Mouse (Mus musculus): ENCODE measurements around the gene Ppp1r14d. TPM values are rescaled to one million over a fixed set of nuclear protein-coding genes. Genes with fewer than 3 reads are reported as not detected.

The Ppp1r14d gene
- polyA plus RNA-seq, 2 experiments: not detected

- Histone ChIP-seq H3K27me3 (ENCODE audit: control insufficient read depth, insufficient read depth, low read length) (no peaks in the 10 kb centered on the region), H3K9ac (replicated peaks) (0 out of 2 replicates have a peak overlapping the region, but pooled peaks have one; percentile 43), H3K4me2 (ENCODE audit: low read depth) (peak overlapping the region; percentile 89), H3K9me3 (ENCODE audit: control insufficient read depth, low read length) (no peaks in the 10 kb centered on the region), H3K36me3 (replicated peaks; ENCODE audit: control insufficient read depth, insufficient read depth, low read depth) (no peaks in the 10 kb centered on the region), H3K4me3 (ENCODE audit: insufficient read depth in 1 of 2, low read depth in 2 of 2, low read length in 2 of 2) (peak overlapping the region; percentile 45 to 62), H3K27ac (no peak overlapping the region), H3K4me1 (replicated peaks; ENCODE audit: control insufficient read depth in 2 of 2, insufficient read depth in 2 of 2, low read length in 1 of 2) (peaks cover 0 to 3% of the 10 kb centered on the region in 2 experiments; a peak in 1 of 4 replicates)
- peak; percentile 57 to 75 (median 65) for DNase-seq (ENCODE audit: low read depth in 3 of 3, low spot score in 3 of 3)
- 5% methylated on average over 15 of the region's 15 CpGs for WGBS (ENCODE audit: insufficient replicate concordance)
- peak; percentile 95 for TF ChIP-seq CTCF (IDR thresholded peaks at IDR 0.05; ENCODE audit: low read depth)
- no peak for TF ChIP-seq EP300 (IDR thresholded peaks at IDR 0.05; ENCODE audit: low read depth)
- ATAC-seq (ENCODE audit: insufficient read depth): peak; percentile 89
Observed at GRCm38 (mm10) chr2:119189029-119189710, 40.5 kb downstream of the Ppp1r14d start.

DNA sequence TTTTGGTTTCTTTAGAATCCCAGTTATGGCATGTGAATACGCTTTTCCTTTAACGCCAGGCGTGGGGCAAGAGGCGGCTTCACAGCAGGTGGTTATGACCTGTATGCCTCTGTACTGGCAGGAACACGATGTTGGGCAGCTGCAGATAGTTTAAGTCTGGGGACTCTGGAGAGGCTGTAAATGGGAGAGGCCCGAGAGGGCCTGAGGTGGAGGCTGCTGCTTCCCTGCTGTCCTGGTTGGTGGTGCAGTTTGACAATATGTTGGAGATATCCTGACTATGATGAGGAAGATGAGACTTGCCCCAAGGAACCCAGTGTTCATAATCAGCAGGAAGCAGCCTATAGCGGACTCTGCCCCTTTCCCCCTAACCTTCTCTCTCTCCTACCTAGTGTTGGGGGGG, 46.8 kb downstream of the Ppp1r14d start:
- Histone ChIP-seq H3K4me1 (replicated peaks; ENCODE audit: control insufficient read depth in 2 of 2, insufficient read depth in 2 of 2, low read length in 1 of 2) (no peaks in the 10 kb centered on the region), H3K4me3 (ENCODE audit: insufficient read depth in 1 of 2, low read depth in 2 of 2, low read length in 2 of 2) (no peak overlapping the region), H3K27ac (no peak overlapping the region), H3K36me3 (replicated peaks; ENCODE audit: control insufficient read depth, insufficient read depth, low read depth) (no peaks in the 10 kb centered on the region; the same call in 1 of the 2 replicates), H3K4me2 (ENCODE audit: low read depth) (no peak overlapping the region), H3K9ac (replicated peaks) (no peak overlapping the region), H3K9me3 (ENCODE audit: control insufficient read depth, low read length) (no peaks in the 10 kb centered on the region), H3K27me3 (ENCODE audit: control insufficient read depth, insufficient read depth, low read length) (no peaks in the 10 kb centered on the region)
- TF ChIP-seq CTCF (IDR thresholded peaks at IDR 0.05; ENCODE audit: low read depth) (no peak), EP300 (IDR thresholded peaks at IDR 0.05; ENCODE audit: low read depth) (no peak)
- no peak for ATAC-seq (ENCODE audit: insufficient read depth)
- 68% methylated on average over 7 of the region's 7 CpGs for WGBS (ENCODE audit: insufficient replicate concordance)
- no peak for DNase-seq (ENCODE audit: low read depth in 3 of 3, low spot score in 3 of 3)

- no peak overlapping the region for H3K4me3 ChIP-seq (ENCODE audit: insufficient read depth in 1 of 2, low read depth in 2 of 2, low read length in 2 of 2)
- H3K27ac ChIP-seq: no peak overlapping the region
- 71% methylated on average over 5 of the region's 5 CpGs for WGBS (ENCODE audit: insufficient replicate concordance)
- no peak overlapping the region for H3K9ac ChIP-seq (replicated peaks)
- no peaks in the 10 kb centered on the region for H3K27me3 ChIP-seq (ENCODE audit: control insufficient read depth, insufficient read depth, low read length)
- H3K4me1 ChIP-seq (replicated peaks; ENCODE audit: control insufficient read depth in 2 of 2, insufficient read depth in 2 of 2, low read length in 1 of 2): peaks cover 9 to 10% of the 10 kb centered on the region in 2 experiments
- ATAC-seq (ENCODE audit: insufficient read depth): no peak
- TF ChIP-seq CTCF (IDR thresholded peaks at IDR 0.05; ENCODE audit: low read depth) (no peak), EP300 (IDR thresholded peaks at IDR 0.05; ENCODE audit: low read depth) (no peak)
- DNase-seq (ENCODE audit: low read depth in 3 of 3, low spot score in 3 of 3): no peak
- H3K36me3 ChIP-seq (replicated peaks; ENCODE audit: control insufficient read depth, insufficient read depth, low read depth): no peaks in the 10 kb centered on the region
- H3K4me2 ChIP-seq (ENCODE audit: low read depth): no peak overlapping the region
- no peaks in the 10 kb centered on the region for H3K9me3 ChIP-seq (ENCODE audit: control insufficient read depth, low read length)
Observed at GRCm38 (mm10) chr2:119177384-119177939, 52.2 kb downstream of the Ppp1r14d start.

- 58% methylated on average over 3 of the region's 3 CpGs for WGBS (ENCODE audit: insufficient replicate concordance)
- no peak overlapping the region for H3K9ac ChIP-seq (replicated peaks)
- no peak for TF ChIP-seq EP300 (IDR thresholded peaks at IDR 0.05; ENCODE audit: low read depth)
- TF ChIP-seq CTCF (IDR thresholded peaks at IDR 0.05; ENCODE audit: low read depth): 0 out of 2 replicates have a peak, but pooled peaks have one; percentile 27
- no peak overlapping the region for H3K4me2 ChIP-seq (ENCODE audit: low read depth)
- H3K4me1 ChIP-seq (replicated peaks; ENCODE audit: control insufficient read depth in 2 of 2, insufficient read depth in 2 of 2, low read length in 1 of 2): peaks cover 9 to 12% of the 10 kb centered on the region in 2 experiments
- no peaks in the 10 kb centered on the region for H3K36me3 ChIP-seq (replicated peaks; ENCODE audit: control insufficient read depth, insufficient read depth, low read depth)
- no peaks in the 10 kb centered on the region for H3K9me3 ChIP-seq (ENCODE audit: control insufficient read depth, low read length)
- no peak for ATAC-seq (ENCODE audit: insufficient read depth)
- H3K4me3 ChIP-seq (ENCODE audit: insufficient read depth in 1 of 2, low read depth in 2 of 2, low read length in 2 of 2): no peak overlapping the region
- no peak for DNase-seq (ENCODE audit: low read depth in 3 of 3, low spot score in 3 of 3)
- H3K27ac ChIP-seq: no peak overlapping the region
- H3K27me3 ChIP-seq (ENCODE audit: control insufficient read depth, insufficient read depth, low read length): no peaks in the 10 kb centered on the region
Observed at GRCm38 (mm10) chr2:119176761-119177160, 52.9 kb downstream of the Ppp1r14d start.

GRCm38 (mm10) chr2:119175614-119176013, 54.1 kb downstream of the Ppp1r14d start:
- peaks cover 9 to 12% of the 10 kb centered on the region in 2 experiments for H3K4me1 ChIP-seq (replicated peaks; ENCODE audit: control insufficient read depth in 2 of 2, insufficient read depth in 2 of 2, low read length in 1 of 2)
- H3K27me3 ChIP-seq (ENCODE audit: control insufficient read depth, insufficient read depth, low read length): no peaks in the 10 kb centered on the region
- no peak overlapping the region for H3K4me2 ChIP-seq (ENCODE audit: low read depth)
- TF ChIP-seq CTCF (IDR thresholded peaks at IDR 0.05; ENCODE audit: low read depth) (no peak), EP300 (IDR thresholded peaks at IDR 0.05; ENCODE audit: low read depth) (no peak)
- H3K9ac ChIP-seq (replicated peaks): no peak overlapping the region
- H3K9me3 ChIP-seq (ENCODE audit: control insufficient read depth, low read length): no peaks in the 10 kb centered on the region
- DNase-seq (ENCODE audit: low read depth in 3 of 3, low spot score in 3 of 3) (no peak), ATAC-seq (ENCODE audit: insufficient read depth) (no peak)
- 55% methylated on average over 6 of the region's 6 CpGs for WGBS (ENCODE audit: insufficient replicate concordance)
- H3K27ac ChIP-seq: no peak overlapping the region
- no peaks in the 10 kb centered on the region for H3K36me3 ChIP-seq (replicated peaks; ENCODE audit: control insufficient read depth, insufficient read depth, low read depth)
- no peak overlapping the region for H3K4me3 ChIP-seq (ENCODE audit: insufficient read depth in 1 of 2, low read depth in 2 of 2, low read length in 2 of 2)
